Mouse (Mus musculus) MEL (cell line): ENCODE measurements around the gene Mapk1.

Source experiments
- CTCF ChIP-seq, 3 experiments: IDR thresholded peaks in 2 of 3; conservative IDR thresholded peaks in 1 of 3; 2 replicates each; pipeline ENCODE4 v1.5.1; 2011 to 2012; ENCODE audit warnings: low read length in 3 of 3, low read depth in 2 of 3, mild to moderate bottlenecking in 2 of 3, improper control_type of control experiment in 1 of 3, inconsistent platforms in 1 of 3, mixed read lengths in 1 of 3, moderate library complexity in 1 of 3; ENCODE audit not compliant: control insufficient read depth in 1 of 3, insufficient read depth in 1 of 3, poor library complexity in 1 of 3, severe bottlenecking in 1 of 3
- EP300 ChIP-seq, 2 experiments: IDR thresholded peaks; 2 replicates each; pipeline ENCODE4 v1.6.1; 2011; ENCODE audit warnings: improper control_type of control experiment in 2 of 2, low read length in 2 of 2, low read depth in 1 of 2, mild to moderate bottlenecking in 1 of 2
- MXI1 ChIP-seq: IDR thresholded peaks from 2 replicates; pipeline ENCODE4 v1.6.1; 2011; ENCODE audit warnings: mild to moderate bottlenecking, low read depth, low read length, improper control_type of control experiment
- POLR2A ChIP-seq, 2 experiments: IDR thresholded peaks; 2 replicates each; pipeline ENCODE4 v1.6.1; 2011 to 2012; ENCODE audit warnings: low read length in 2 of 2, mild to moderate bottlenecking in 2 of 2, control low read depth in 1 of 2, improper control_type of control experiment in 1 of 2, low read depth in 1 of 2, moderate library complexity in 1 of 2; ENCODE audit not compliant: control insufficient read depth in 1 of 2, insufficient read depth in 1 of 2, poor library complexity in 1 of 2
- TBP ChIP-seq: IDR thresholded peaks from 2 replicates; pipeline ENCODE4 v1.8.0; 2011; ENCODE audit warnings: low read depth, low read length, improper control_type of control experiment
- ZC3H11A ChIP-seq: IDR thresholded peaks from 2 replicates; pipeline ENCODE4 v1.6.1; 2012; ENCODE audit warnings: low read depth, mild to moderate bottlenecking, inconsistent platforms, low read length, improper control_type of control experiment

- TF ChIP-seq ZC3H11A (no peak), EP300 (IDR thresholded peaks at IDR 0.05; ENCODE audit: low read depth in 1 of 2, low read length in 2 of 2) (no peak), POLR2A (IDR thresholded peaks at IDR 0.05; ENCODE audit: control insufficient read depth in 1 of 2, insufficient read depth in 1 of 2, low read depth in 1 of 2, low read length in 2 of 2, poor library complexity in 1 of 2) (no peak), TBP (no peak), CTCF (IDR thresholded peaks at IDR 0.05 in 2 of 3, conservative IDR thresholded peaks at IDR 0.05 in 1 of 3; ENCODE audit: control insufficient read depth in 1 of 3, insufficient read depth in 1 of 3, low read depth in 2 of 3, low read length in 3 of 3, poor library complexity in 1 of 3, severe bottlenecking in 1 of 3) (no peak), MXI1 (no peak)
Observed at GRCm38 (mm10) chr16:17086241-17086640, 103.1 kb downstream of the Mapk1 start.
